Mouse (Mus musculus): Measurements from ENCODE around the gene Phc2. TPM values are rescaled to one million over a fixed set of nuclear protein-coding genes. Genes with fewer than 3 reads are reported as not detected.

Gene Phc2
- total RNA-seq, 2 experiments from 2014 or later, result 99.6 to 102 TPM

- DNase-seq (ENCODE audit: low spot score in 2 of 2), result no peak
Measured at GRCm38 (mm10) chr4:128712941-128713340, 58.4 kb downstream of the Phc2 start.

DNA sequence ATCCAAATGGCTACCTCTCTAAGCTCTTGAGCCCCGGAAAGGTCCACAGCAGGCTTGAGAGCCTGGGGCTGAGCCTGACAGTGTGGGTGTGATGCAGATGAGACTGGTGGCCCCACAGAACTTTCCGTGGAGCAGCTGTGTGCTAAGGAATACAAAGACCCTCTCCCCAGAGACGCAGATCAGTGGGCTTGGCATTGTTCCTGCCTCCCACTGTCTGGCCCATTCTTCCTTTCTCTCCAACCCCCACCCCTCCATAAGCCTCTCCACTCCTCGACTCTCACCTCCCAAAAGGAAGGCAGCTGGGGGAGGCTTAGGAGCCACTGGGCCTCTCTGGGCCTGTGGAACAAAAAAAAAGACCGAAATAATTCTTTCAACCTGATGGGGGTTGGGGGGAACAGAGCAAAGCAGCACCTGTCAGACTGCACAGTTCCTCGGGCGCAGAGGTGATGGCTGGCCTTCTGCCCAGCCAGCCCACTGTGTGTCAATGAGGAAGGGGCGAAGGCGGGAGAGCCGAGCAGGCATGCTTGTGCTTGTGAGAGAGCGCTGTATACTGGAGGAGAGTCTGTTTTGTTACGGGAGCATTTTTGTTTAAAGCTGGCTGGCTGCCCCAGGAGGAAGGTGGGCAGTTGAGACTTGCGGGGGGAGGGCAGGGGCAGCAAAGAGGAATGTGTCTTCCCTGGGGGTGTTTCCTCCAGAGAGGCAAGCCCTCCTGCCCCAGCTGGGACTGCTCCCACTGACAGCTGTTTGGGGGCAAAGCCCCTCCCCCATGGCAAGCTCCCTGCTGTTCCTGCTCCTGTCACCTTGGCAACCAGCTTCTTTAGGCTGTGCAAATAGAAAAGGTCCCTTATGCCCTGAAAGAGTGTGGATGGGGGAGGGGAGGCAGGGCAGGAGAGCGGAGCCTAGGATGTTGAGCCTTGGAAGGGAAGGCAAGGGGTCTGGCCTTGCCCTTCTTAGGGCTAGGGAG is 61.0 kb downstream of the Phc2 start:
- peak; percentile 61 to 65 for DNase-seq (ENCODE audit: low spot score in 2 of 2)

GRCm38 (mm10) chr4:128716279-128716678 is 61.8 kb downstream of the Phc2 start:
- DNase-seq (ENCODE audit: low spot score in 2 of 2), result no peak

- no peak for DNase-seq (ENCODE audit: low spot score in 2 of 2)
Measured at GRCm38 (mm10) chr4:128716731-128717130, 62.2 kb downstream of the Phc2 start.

DNA sequence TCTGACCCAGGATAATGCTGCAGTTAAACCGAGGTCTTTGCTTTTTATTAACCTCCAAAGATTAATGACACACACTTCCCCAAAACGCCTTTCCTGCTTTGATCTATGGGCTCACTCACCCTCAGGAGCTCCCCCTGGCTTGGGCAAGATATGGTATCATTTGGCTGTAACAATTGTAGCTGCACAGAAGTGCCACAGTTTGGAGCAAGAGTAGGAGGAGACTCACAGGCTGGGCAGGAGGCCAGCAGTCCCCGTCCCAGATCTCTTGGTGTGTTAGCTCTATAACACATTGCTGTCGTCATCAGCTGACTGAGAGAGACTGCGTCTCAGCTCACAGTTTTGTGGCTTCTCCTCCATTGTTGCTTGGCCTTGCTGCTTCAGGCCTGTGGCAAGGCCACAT is 65.6 kb downstream of the Phc2 start:
- peak; percentile 78 to 84 for DNase-seq (ENCODE audit: low spot score in 2 of 2)

- DNase-seq (ENCODE audit: low spot score in 2 of 2), result no peak
Measured at GRCm38 (mm10) chr4:128721061-128721648, 66.7 kb downstream of the Phc2 start.

- no peak for DNase-seq (ENCODE audit: low spot score in 2 of 2)
Measured at GRCm38 (mm10) chr4:128721761-128722160, 67.3 kb downstream of the Phc2 start.

- DNase-seq (ENCODE audit: low spot score in 2 of 2), result no peak
Measured at GRCm38 (mm10) chr4:128722932-128723331, 68.4 kb downstream of the Phc2 start.

GRCm38 (mm10) chr4:128723431-128723830 is 68.9 kb downstream of the Phc2 start:
- no peak for DNase-seq (ENCODE audit: low spot score in 2 of 2)

DNA sequence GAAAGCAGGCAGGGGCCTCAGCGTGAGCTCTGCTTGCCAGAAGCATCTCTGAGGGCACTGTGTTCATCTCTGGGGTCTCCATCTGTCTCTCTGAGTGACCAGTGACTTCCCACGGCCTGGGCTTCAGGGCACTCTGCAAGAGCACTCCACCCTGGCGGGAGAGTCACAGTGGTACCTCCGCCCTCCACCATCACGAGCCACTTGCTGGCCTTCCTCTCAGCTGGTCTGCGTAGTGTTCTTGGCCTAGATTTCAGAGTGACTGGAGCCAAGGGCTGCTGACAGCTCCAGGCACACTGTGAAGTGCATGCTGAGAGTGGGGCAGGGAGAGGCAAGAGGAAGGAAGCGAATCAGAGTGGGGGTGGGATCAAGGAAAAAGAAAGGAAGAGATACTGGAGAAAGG is 69.6 kb downstream of the Phc2 start:
- DNase-seq (ENCODE audit: low spot score in 2 of 2), result no peak

DNA sequence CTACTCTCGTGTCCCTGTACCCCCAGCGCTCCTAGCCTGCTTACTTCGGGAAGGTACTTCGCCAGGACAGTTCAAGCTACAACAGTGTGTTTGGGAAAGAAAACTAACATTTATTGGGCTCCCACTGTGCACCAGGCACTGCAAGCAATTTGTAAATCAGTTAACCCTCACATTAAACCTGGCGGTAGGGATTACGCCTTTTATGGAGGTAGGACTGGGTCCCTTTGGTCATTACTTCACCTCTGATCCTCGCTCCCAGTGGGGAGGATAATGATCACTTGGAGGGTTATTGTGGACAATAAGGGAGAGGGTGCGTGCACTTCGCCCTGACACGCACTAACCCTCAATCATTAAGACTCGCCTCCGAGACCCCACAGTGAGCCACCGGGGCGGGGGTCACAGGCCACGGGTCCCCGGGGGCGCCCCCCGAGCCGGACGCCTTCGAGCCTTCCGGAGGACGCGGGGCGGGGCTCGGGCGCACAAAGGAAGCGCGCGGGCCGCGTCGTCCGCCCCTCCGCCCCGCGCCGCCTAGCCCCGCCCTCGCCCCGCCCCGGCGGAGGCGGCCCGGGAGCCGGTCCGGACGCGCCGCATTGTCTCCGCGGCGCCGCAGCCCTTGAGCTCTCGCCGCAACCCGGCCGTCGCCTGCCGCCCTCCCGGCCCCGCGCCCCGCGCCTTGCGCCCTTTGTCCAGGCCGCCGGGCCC is 72.7 kb downstream of the Phc2 start:
- peak; percentile 67 to 81 for DNase-seq (ENCODE audit: low spot score in 2 of 2)

DNA sequence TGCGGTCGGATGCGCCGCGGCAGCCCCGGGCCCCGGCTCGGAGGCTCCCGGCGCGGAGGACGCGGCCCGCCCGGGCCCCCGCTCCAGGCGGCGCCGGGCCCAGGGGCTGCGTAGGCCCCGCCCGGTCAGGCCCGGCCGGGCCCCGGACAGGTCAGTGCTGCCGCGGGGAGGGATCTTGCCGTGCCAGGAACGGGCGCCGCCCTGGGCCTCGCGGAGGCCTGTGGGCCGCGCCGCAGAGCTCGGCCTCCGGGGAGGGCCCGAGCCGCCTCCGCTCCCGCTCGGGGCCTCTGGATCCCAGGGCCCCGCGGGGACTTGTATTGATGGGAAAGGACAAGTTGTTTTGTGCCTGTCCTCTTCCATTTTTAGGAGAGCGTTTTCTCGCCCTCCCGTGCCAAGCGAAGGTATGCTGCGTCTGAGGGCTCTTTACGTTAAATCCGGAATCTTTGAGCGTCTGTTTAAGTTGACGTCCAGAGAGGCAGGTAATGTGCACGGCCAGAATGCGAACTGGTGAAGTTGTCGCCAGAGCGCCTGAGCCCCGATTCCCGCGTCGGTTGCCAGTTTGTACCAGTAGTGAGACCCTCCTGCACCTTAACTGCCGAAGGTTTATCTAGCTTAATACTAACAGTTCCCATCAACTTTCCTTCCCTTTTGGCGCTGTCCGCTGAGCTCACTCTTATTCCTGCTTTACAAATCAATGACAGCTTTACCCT is 73.4 kb downstream of the Phc2 start:
- peak in 1 of 2 experiments; percentile 33 for DNase-seq (ENCODE audit: low spot score in 2 of 2)

GRCm38 (mm10) chr4:128728431-128728851 is 73.9 kb downstream of the Phc2 start:
- no peak for DNase-seq (ENCODE audit: low spot score in 2 of 2)

- DNase-seq (ENCODE audit: low spot score in 2 of 2), result no peak
Measured at GRCm38 (mm10) chr4:128729033-128729708, 74.7 kb downstream of the Phc2 start.

DNA sequence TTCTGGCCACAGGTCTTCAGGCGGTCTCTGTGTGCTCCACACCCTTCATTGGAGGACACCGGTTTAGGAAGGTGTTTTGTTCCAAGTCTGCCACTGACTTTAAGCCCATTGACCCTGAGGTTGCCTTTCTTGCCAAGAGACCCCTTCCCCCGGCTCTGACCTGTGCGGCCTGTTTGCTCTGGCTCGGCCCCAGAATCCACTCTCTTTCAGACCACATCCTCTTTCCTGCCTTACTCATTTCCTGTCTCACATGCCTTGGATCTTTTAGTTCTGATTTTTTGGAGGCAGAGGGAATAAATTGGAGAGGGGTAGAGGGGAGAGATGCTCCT is 75.2 kb downstream of the Phc2 start:
- no peak for DNase-seq (ENCODE audit: low spot score in 2 of 2)

GRCm38 (mm10) chr4:128730271-128730670 is 75.8 kb downstream of the Phc2 start:
- DNase-seq (ENCODE audit: low spot score in 2 of 2), result no peak

DNA sequence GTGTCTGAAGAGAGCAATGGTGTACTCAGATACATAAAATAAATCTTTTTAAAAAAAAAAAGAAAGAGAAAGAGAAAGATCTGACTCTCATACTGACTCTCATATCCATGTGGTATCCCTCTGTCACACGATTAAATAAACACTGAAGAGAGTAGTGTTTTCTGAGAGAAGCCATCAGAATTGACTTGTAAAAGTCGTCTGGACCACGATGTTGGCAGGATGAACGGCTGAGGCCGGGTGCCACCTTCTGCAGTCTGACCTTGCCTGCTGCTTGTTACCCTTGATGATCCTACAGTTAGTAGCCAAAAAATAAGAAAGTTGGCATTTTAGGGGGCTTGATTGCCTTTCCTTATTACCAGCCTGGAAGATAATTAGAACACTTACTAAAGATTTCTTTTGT is 78.3 kb downstream of the Phc2 start:
- no peak for DNase-seq (ENCODE audit: low spot score in 2 of 2)

GRCm38 (mm10) chr4:128733496-128733895 is 79.0 kb downstream of the Phc2 start:
- no peak for DNase-seq (ENCODE audit: low spot score in 2 of 2)

GRCm38 (mm10) chr4:128734217-128734616 is 79.7 kb downstream of the Phc2 start:
- DNase-seq (ENCODE audit: low spot score in 2 of 2), result peak; percentile 57 to 78

- DNase-seq (ENCODE audit: low spot score in 2 of 2), result no peak
Measured at GRCm38 (mm10) chr4:128734721-128735671, 80.5 kb downstream of the Phc2 start.
